Mouse (Mus musculus): ENCODE results near the gene Nrros.
A peak's percentile ranks its signal among the peaks of the same experiment; 100 is the strongest.
"Not testable (repeated sequence)": the region's sequence is repeated elsewhere in the genome, so short reads cannot be mapped to it uniquely, and the experiment has no call there.

Nrros gene

GRCm38 (mm10) chr16:32114406-32114805, 51.0 kb downstream of the Nrros start:
- no peak for DNase-seq

DNA sequence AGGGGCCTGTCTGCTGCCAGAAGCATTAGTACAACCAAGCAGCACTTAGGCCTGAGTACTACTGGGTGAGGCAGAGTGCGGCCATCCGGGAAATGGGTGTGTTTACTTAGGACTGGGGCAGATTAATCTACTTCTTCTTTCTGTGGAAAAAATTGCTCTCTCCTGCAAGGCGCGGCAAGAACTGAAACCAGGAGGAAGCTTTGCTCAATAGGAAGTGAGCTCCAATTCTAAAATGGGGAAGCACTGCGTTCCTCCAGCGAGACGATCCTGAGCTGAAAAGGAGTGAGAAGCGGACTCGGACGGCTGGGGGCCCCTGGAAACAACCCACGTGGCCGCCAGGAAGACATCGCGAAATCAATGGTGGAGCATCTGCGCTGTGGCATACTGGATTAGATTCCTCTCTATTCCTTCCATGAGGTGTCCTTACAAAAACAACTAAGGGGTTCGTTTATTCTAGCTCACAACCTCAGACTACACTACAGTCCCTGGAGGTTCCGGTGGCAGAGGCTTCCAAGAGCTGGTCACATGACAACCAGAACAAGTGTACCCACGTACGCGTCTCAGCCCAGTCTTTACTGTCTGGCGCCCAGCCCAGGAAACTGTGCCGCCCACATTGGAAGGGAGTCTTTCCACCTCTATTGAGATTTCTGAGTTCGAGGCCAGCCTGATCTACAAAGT, 51.7 kb downstream of the Nrros start:
- DNase-seq, result peak; percentile 62

GRCm38 (mm10) chr16:32110951-32111699, 54.3 kb downstream of the Nrros start:
- DNase-seq, result no peak

DNA sequence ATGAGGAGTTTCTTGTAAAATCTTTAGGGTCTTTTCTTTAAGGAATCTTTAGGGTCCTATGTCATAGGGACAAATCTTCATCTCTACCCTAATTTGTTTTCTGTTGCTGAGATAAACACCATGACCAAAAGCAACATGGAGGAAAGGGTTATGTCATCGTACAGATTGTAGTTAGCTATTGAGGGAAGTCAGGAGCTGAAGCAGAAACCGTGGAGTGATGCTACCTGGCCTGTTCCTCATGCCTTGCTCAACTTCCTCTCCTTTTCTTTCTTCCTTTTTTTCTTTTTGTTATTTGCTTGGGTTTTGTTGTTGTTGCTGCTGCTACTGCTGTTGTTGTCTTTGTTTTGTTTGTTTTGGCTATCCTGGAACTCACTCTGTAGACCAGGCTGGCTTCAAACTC, 56.8 kb downstream of the Nrros start:
- DNase-seq, result no peak

DNA sequence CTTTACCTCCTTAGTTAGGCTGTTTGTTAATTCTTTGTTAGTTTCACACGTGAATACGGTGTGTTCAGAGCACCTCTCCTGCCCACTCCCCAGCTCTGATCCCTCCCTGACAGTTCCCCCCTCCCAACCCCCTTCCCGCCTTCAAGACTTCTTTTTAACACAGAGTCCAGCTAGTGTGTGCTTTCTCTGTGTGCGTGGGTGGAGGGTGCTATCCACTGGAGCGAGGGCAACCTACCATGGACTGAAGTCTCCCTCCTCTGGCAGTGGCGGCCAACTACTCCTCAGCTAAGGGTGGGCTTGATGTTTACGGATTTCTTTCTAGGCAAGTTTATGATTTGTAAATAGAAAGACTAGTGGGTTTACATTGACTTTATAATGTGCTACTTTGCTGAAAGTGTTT, 57.2 kb downstream of the Nrros start:
- DNase-seq, result no peak

GRCm38 (mm10) chr16:32107342-32108045, 57.9 kb downstream of the Nrros start:
- no peak for DNase-seq

DNA sequence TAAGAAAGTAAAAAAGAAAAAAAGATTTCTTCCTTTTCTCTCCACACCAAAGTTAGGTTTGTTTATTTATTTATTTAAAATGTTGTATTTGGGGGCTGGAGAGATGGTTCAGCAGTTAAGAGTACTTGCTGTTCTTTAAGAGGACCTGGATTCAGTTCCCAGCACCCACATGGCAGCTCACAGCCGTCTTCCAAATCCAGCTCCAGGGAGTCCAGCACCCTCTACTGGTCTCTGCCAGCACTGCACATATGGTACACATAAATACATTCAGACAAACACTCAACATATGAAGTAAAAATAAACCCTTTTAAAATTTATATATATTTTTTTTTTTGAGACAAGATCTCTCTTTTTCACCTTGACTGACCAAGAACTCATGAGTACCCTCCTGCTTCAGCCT, 59.7 kb downstream of the Nrros start:
- no peak for DNase-seq

DNA sequence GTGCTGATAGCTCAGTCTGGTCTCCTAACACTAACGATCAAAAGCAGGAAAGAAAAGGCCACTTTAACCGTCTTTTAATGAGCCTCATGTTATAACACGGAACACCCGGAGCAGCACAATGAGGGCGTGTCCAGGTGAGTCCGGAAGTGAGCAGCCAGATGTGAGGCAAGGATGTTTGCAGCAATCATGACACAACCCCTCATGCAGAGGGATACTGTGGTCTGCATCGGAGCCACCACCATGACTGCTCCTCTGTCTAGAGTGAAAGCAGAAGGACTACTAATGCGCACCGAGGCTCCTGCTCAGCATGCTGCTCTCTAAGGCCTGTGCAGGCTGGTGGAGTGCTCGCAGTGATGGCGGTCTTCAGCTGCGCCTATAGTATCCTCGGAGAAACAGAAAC, 63.1 kb downstream of the Nrros start:
- DNase-seq, result no peak

GRCm38 (mm10) chr16:32099638-32100150, 65.7 kb downstream of the Nrros start, which contains the start of the genes Pigx and Cep19:
Gene Pigx (minus strand): TSS chr16:32099740.
Gene Cep19 (plus strand): TSS chr16:32099800.
- peak; percentile 93 for DNase-seq

- DNase-seq, result no peak
Observed at GRCm38 (mm10) chr16:32098897-32099637, 66.3 kb downstream of the Nrros start.

DNA sequence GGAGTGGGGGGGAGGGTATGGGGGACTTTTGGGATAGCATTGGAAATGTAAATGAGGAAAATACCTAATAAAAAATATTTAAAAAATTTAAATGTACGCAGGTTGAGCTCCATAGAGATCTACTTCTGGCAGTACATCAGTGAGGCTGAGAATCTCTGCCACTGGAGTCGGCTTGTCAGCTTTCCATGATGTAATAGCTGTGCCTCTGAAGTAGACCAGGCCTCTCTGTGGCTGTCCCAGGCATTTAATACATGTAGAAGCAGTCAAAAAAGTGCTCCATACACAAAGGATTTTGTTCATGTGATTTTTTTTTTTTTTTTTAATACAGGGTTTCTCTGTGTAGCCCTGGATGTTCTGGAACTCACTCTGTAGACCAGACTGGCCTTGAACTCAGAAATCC, 67.6 kb downstream of the Nrros start:
- DNase-seq, result not testable (repeated sequence)
